Mouse (Mus musculus) regulatory T cell (primary cell): ENCODE measurements at regions not wholly inside any gene's neighbourhood (a gene's known extent, or its start where the extent isn't known, plus 50 kb on each side); places are given as distances from the start of the nearest gene placed in this dataset.

Experiments
- in situ Hi-C: fragments of 300-600 bp; cut with MboI, MseI; formaldehyde crosslinking; loops from one replicate; pipeline ENCODE4 v1.15.1; 2025; ENCODE audit warnings: high pct_unique_total_duplicates

GRCm38 (mm10) chr10:44646615-44647014 is 118.3 kb upstream of the Prdm1 start:
- in situ Hi-C loops, result no loop called here

GRCm38 (mm10) chr10:44641616-44642015 is 113.3 kb upstream of the Prdm1 start:
- in situ Hi-C loops, result no loop called here

GRCm38 (mm10) chr10:44640620-44641019 is 112.3 kb upstream of the Prdm1 start:
- in situ Hi-C loops, result no loop called here

- in situ Hi-C loops, result no loop called here
Measured at GRCm38 (mm10) chr10:44638678-44639077, 110.4 kb upstream of the Prdm1 start.

GRCm38 (mm10) chr10:44636786-44637185 is 108.5 kb upstream of the Prdm1 start:
- in situ Hi-C loops, result no loop called here

- in situ Hi-C loops, result no loop called here
Measured at GRCm38 (mm10) chr10:44636061-44636460, 107.8 kb upstream of the Prdm1 start.

- in situ Hi-C loops, result no loop called here
Measured at GRCm38 (mm10) chr10:44631584-44631983, 103.3 kb upstream of the Prdm1 start.

- in situ Hi-C loops, result no loop called here
Measured at GRCm38 (mm10) chr10:44630485-44630884, 102.2 kb upstream of the Prdm1 start.

- in situ Hi-C loops, result no loop called here
Measured at GRCm38 (mm10) chr10:44628387-44628786, 100.1 kb upstream of the Prdm1 start.

GRCm38 (mm10) chr10:44627431-44627830 is 99.1 kb upstream of the Prdm1 start:
- in situ Hi-C loops, result no loop called here

- in situ Hi-C loops, result no loop called here
Measured at GRCm38 (mm10) chr10:44625521-44625920, 97.2 kb upstream of the Prdm1 start.

- in situ Hi-C loops, result no loop called here
Measured at GRCm38 (mm10) chr10:44615586-44615985, 87.3 kb upstream of the Prdm1 start.

GRCm38 (mm10) chr10:44612571-44612970 is 84.3 kb upstream of the Prdm1 start:
- in situ Hi-C loops, result no loop called here

GRCm38 (mm10) chr10:44611399-44611798 is 83.1 kb upstream of the Prdm1 start:
- in situ Hi-C loops, result no loop called here

GRCm38 (mm10) chr10:44609187-44609586 is 80.9 kb upstream of the Prdm1 start:
- in situ Hi-C loops, result no loop called here

GRCm38 (mm10) chr10:44607334-44607851 is 79.1 kb upstream of the Prdm1 start:
- in situ Hi-C loops, result no loop called here

- in situ Hi-C loops, result no loop called here
Measured at GRCm38 (mm10) chr10:44604512-44604911, 76.2 kb upstream of the Prdm1 start.

- in situ Hi-C loops, result no loop called here
Measured at GRCm38 (mm10) chr10:44603461-44603860, 75.2 kb upstream of the Prdm1 start.

- in situ Hi-C loops, result no loop called here
Measured at GRCm38 (mm10) chr10:44601550-44601949, 73.2 kb upstream of the Prdm1 start.

GRCm38 (mm10) chr10:44599964-44600334 is 71.6 kb upstream of the Prdm1 start:
- in situ Hi-C loops, result no loop called here

- in situ Hi-C loops, result no loop called here
Measured at GRCm38 (mm10) chr10:44599331-44599963, 71.1 kb upstream of the Prdm1 start.

GRCm38 (mm10) chr10:44598615-44599014 is 70.3 kb upstream of the Prdm1 start:
- in situ Hi-C loops, result no loop called here

- in situ Hi-C loops, result no loop called here
Measured at GRCm38 (mm10) chr10:44595932-44596331, 67.6 kb upstream of the Prdm1 start.

GRCm38 (mm10) chr10:44589842-44590241 is 61.5 kb upstream of the Prdm1 start:
- in situ Hi-C loops, result no loop called here
